Mouse (Mus musculus): ENCODE measurements around the gene Adarb2. TPM values are rescaled to one million over a fixed set of nuclear protein-coding genes. Genes with fewer than 3 reads are reported as not detected.

Adarb2 gene
- total RNA-seq, 1 experiment from 2014 or later, result not detected

DNA sequence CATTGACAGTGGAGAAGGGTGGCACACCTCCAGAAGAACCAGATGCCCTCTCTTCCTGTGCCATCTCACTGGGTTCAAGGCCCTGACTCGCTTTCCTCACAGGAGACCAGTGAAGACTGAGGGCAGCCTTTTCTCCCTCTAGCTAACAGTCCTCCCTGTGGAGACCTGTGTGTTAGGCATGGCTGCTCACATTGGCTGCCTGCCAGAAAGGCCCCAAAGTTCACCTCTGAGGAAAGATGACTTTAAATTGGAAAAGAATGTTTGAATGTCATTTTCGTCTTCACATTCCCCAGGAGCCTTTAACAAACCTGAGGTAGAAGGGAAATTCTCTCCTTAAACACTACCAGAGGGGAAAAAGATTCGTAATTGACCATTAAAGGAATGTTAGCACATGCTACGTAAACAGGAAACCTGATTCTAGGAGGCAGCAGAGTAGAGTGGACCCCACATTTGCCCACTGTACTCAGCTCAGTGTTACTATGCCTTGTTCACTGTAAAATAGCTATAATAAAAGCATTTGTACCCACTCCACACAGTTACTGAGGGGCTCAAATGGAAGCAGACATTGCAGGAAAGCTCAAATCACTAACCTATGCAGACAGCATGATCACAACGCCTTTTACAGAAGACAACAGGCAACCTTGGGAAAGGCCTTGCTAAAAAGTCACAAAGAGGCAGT is 285.2 kb downstream of the Adarb2 start:
- no peak for DNase-seq

DNA sequence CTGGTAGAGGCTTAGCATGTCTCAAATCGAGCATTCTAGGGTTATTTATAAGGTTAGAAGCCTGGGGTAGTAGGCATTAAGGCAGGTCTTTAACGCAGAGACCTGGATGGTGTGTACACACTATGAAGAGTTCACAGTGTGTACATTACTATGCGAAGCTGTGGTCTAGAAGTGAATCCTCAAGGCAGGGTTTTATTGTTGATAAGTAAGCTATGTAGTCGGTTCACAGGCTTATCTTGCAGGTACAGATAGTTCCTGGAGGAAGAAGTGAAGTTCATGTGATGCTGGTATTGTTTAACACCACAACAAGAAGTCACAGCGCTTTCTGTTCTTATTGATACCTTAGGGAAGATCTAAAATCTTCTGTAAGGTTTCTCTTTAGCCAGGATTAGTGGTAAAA is 290.7 kb downstream of the Adarb2 start:
- no peak for DNase-seq

DNA sequence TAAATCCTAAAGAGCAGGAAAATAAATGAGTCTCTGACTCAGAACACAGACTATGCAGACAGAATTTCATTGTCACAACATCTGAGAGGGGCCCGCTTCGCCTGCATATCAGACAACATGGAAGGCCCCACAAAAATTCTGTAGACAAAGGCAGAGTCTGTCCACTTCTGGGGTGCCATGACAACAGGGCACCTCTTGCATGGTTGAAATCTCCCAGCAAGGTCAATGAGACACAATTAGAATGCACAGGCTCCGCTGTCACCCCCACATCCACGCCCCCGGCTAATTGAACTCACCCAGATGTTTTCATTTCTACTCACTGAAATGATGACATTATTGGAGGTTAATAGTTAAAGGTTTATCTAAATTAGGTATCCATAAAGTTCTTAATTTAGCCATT is 296.9 kb downstream of the Adarb2 start:
- DNase-seq, result no peak

DNA sequence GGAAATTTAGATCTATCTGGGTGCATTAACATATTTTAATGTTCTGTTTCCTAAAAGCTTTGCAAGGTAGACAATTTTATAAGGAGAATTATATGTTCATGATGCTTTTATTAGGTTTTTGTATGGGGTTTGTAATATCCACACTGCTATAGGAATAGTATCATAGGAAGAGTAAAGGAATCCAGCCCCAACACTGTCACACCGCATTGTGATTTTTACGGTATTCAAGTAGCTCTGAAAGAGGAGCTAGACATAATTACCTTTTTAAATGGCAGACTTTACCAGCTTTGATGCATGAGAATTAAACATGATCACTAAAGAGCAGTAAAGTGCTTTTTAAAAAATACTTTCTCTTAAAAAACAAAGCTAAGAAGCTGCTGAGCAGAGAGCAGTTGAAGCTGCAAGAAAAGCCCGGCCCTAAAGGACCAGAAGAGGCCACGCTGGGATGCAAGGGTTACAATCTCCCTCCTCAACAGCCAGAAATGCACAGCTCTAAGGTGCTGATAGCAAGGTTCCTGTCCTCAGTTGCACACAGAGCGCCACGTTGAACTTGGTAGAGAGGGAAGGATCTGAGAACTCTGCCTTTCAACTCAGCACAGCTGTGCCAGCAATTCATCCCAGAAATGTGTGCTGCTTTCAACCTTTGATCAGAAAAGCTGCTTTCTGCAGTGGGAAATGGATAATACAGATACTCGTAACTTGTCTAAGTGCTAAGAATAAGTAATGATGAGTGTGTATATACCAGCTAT is 308.6 kb downstream of the Adarb2 start:
- no peak for DNase-seq

DNA sequence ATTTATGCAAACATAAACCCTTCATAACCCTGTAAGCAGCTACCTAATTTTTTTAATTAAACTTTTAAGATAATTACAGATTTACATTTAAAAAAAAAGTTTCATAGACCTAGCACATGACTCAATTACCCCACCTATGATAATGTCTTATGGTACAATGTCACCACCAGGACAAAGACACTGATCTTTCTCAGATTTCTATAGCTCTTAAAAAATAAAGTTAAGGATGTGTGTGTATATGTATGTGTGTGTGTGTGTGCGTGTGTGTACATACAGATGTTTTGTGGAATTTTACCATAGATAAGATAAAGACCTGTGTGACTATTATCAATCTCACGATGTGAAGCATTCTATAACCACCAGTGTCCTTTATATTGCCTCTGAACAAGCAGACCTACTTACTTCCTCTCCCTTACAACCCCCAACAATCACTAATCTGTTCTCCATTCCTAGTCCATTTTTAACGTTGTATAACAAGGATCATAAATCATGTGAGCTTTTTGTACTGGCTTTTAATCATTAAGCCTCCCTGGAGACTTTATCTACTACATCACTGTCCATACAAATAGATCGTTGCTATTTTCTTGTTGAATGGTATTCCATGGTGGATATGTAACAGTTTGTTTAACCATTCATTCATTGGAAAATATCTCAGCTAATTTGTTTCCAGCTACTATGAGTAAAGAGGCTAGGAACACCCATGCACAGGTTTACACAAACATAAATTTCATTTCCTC is 313.5 kb downstream of the Adarb2 start:
- no peak for DNase-seq

DNA sequence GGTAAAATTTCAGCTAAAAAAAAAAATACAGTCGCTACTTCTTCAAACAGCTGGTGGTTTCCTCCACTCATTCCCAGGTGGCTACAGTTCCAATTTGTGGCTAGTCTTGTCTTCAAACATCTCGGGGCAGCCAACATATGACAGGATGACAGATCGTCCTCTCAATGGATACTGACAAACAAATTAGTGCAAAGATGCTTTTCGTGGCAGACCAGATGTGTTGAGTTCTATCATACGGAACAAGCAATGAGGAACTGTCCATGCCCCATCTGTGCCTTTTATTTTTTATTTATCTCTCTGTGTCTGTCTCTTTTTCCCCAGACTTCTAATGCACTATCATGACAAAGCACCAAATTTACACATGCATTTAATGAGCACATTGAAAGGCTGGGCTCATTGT is 316.5 kb downstream of the Adarb2 start:
- DNase-seq, result no peak

DNA sequence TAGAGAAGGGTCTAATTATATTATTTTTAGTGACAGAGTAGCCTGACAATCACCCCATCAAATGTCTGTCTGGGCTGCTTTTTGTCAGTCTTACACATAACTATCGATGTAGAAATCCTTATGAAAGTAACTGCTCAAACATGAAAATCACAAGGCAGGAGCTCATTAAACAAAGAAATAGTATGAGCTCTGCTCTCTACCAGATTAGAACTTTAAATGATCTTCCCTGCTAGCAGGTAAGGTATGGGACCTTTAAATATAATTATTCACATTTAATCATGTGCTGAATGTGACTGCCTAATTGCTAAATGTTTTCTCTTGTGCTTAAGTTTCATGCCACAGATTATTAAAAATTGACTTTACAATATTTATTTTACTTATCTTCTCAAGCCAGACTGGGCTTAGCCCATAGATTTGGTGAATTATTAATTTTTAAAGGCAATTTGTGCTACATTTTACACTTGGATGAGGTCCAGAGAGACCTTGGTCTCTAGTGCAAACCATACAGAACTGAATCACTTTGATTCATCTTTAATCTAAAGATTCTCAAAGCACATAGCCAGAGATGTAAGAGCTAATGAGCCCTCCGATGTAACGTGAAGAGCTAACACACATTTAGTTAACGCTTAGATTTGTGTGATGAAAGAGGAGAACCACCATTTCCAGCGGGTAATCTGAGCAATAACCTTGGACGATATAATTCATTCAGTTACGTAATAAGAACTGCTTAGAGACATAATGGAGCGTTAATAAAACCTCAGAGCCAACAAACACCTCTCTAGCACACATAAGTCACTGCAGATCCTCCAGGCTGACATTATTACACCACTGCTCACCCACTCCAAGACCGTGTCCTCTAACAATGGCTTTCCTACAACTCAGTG is 323.3 kb downstream of the Adarb2 start:
- no peak for DNase-seq

DNA sequence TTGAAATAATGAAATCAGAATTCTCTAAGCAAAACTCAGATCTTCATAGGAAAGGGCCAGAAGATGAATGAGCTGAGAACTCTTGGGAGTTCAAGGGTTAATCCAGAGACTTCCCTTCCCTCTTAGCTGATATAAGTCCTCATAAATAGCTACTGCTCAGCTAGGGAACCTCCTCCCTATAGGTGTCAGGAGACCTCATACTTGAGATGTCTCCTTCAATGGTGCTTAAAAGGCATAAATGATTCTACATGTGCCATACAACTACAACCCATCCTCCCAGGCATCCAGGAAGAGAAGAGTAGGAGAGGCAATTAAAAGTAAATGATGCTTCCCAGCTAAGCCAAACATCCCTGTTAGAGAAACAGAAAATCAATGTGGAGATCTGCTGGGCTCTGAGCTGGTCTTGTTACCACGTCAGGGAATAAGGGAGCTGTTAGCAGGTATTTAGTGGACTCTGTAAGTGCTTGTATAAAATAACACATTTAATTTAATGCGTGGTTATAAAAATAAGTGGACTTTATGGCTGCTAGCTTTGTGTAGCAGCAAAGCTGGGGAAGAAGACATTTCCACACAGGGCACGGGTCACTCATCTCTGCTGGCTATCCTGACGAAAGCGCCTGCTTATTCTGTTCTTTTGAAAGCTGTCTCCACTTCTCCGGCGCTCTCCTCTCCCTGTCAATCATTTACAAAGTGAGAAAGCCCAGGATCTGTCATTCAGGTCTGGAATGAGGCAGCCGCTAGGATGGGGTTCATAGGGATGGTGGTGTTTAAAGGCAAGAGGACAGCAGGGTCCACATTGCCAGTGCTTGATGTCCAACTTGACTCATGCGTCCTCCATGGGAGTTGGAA is 331.8 kb downstream of the Adarb2 start:
- DNase-seq, result no peak

DNA sequence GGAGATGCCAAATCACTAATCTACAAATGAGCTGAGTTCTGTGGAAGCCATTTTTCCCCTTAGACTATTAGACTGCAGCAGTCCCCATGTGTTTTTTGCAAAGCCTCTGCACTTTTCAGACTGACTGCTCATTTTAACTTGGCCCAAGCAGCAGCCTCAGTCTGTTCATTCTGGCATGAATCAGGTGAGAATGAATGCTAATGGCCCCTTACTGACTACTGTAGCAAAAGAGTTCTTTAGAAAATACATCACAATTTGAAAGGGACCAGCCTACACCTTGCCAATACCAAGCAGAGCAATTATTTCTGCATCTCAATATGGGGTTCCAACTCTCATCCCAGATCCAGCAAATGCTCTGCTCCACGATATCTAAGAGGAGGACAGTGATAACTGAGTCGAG is 335.8 kb downstream of the Adarb2 start:
- DNase-seq, result no peak

DNA sequence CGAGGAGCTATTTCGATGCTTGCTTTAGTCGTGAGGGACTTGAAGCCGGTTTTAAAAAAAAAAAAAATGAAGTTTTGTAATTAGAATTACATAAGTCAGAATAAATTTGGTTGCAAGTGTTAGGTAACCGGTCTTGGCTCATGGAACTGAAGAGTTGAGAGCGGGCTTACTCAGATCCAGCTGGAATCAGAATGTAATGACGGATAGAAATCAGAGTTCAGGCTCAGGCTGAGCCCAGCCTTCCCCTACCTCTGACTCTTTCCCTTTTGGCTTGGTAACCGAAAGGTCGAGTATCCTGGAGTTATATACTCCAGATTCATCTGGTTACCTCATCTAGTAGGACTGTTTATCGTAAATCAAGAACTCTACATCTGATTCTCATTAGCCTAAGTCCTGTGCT is 336.2 kb downstream of the Adarb2 start:
- peak; percentile 19 for DNase-seq

DNA sequence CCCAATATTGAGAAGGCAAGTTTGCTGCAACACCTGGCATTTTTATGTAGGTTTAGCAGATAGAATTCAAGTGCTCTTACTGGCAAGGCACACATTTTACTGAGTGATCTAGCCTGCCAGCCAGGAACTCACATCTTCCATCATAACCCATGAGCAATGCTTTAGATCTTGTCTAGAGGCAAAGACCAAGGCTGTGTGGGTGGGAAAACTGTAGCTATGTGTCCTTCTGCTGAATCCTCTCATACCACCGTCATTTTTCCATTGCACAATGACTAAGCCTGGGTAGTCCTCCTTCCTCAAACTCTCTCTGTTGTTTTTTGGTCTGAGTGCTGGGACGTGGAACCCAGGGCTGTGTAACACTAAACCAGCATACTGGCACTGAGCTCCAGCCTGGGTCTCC is 340.0 kb downstream of the Adarb2 start:
- peak; percentile 12 for DNase-seq

DNA sequence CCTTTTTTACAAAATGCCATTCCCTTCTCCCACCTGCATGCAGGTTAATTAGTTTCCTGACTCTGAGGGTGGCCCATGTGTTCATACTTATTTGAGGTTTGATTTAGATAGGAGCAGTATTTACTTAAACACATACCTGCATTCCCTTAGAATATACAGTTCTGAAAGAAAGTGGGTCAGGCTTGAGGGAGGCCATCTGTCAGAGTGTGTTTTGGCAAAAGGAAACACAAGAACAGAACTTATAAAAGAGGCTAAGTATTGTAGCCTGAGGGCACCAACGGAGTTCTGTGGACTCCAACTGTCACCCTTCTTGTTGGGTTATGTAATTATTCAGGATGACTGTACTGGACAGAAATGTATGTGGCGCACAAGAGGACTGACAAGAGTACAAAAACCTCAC is 349.6 kb downstream of the Adarb2 start:
- DNase-seq, result no peak

DNA sequence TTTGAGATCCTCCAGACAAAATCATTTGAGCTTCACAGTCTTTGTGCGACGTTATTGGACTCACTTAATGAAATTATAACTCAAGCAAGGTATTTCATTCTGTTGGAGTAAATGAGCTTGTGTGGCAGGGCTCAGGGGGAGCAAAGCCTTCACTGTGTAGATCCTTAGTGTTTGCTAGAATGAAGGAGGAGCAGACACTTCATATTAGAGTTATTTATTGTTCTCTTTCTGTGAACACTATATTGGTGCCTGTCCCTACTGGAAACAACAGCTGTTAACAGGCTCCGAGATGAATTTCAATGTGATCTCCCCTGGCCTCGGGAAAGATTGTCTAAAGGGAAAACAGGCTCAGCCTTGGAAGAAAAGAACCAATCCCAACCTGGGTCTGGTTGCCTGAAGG is 355.1 kb downstream of the Adarb2 start:
- no peak for DNase-seq

DNA sequence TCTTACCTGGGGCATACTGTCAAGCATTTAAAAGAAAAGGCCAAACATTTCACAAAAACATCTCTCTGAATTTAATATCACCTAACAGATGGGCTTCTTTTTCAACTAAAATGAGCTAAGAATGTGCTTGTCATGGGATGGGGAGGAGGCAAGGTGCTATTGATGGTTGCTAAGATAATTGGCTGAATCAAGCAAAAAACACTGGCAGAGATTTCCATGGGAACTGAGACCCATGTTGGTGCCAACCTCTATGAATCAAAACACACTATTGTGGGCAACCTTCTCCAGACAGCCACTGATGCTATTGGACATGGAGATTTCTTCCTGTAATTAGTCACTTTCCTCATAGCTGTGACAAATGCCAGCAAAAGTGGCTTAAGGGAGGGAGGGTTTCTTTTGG is 357.8 kb downstream of the Adarb2 start:
- no peak for DNase-seq

DNA sequence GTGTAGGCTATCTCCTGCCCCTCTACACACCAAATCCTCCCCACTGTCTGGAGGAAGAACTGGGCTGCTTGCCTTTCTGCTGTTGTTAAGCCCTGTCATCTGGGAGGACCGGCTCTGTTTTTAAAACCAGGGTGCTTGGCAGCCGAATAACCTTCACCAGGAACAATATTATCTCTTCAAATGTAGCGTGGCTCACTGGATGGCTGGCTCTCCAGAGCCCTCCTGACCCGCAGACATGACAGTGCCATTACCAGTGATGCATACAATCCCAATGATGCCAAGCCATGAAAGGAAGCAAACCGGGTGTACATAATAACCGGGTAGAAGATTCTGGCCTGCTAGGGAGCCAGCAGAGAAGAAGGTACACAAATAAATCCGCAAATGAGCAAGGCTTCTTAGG is 360.5 kb downstream of the Adarb2 start:
- no peak for DNase-seq

DNA sequence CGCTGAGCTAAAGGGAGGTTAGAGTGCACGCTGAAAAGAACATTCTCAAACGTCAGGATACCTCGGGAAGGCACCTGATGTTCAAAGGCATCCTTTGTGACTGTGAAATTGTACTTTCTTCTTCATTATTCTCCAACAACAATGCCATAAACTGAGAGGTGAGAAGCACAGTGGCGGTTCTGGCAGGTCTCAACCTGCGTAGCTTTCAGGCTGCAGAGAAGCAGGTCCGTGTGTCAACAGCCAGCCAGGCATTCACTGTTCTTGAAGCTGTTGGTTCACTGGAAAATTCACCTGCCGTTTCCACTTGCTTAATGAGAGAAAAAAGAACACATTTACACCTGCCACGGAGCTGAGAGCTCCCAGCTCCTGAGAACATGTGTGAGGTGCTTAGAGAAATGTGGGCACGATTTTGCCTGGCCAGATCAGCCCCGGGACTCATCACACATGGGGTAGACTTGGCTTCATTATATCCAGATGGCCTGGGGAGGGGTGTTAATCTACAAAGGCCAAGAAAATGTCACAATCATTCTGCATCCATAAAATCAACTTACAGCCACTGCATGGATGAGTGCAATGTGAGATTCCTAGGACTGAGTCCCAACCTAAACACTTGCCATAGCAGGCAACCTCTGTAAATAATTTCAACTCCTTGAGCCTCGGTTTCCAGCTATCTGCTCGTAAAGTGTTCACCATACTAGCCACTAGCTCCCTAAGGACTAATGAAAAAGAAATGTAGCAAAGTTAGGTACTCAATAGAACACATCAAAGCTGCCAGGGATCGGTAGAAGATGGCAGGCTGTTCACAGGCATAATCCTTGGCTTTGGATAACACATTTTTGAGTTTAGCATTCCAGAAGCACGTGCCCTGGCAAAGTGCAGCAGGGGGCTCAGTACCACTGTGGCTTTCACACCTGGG is 364.7 kb downstream of the Adarb2 start:
- DNase-seq, result no peak

DNA sequence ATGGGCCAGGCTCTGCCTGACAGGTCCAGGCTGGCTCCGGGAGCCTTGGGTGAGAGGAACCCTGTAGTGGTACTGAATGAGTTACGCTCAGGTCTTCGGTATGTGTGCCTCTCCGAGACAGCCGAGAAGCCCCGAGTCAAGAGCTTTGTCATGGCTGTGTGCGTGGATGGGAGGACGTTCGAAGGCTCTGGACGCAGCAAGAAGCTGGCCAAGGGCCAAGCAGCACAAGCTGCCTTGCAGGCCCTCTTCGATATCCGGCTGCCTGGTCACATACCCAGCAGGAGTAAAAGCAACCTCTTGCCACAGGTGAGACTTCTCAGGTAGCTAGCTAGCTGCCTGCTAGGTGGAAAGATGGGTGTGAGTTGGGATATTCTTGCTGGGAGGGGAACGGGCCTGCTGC is 367.6 kb downstream of the Adarb2 start:
- no peak for DNase-seq

DNA sequence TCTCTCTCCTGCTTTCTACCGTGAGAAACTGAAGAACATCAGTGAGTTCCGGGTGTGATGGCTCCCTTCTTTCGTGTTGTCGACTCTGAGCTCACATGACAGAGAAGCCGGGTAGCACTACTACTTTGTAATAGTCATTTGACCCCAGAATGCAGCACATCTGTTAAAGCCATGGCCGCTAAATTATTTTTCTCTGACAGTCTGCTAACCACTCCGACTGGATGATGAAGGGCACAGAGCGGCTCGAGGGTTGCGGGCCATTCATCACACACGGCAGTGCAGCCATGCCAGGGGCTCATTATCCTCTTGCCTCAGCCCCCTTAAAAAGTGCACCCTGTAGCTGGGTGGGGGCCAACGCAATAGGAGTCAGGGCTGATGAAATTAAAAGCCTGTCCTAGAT is 371.2 kb downstream of the Adarb2 start:
- no peak for DNase-seq

DNA sequence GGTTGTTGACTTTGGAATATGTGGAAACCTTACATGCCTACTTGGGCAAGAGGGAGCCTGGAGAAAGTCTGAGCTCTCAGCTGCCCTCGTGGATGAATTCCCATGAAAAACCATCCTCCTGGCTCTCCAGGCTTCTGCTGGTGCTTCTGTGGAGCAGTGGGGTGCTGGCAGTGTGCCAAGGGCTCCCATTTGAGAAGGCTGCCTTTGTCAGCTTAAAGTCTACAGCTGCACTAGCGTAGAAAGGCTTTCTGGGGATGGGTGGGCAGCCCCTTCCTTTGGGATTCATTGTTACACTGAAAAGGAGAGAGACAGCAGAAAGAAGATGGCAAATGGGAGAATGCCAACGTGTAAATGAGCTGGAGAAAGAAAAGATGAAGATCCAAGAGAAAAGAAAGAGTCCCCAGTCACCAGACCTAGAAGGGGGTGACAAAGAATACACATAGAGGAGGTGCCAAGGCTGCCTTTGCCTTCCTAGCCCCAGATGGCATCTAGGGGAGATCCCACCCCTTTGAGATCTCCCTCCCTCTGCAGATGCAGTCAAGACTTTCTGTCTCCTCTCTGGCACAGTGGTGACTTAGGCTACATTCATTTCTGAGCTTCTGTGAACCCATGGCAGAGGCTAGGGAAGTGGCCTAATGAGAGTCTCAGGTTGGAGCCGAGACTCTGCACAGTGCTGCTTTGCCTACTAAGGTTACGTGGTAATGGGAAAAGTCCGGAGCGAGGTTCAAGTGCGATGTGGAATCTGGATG is 381.8 kb downstream of the Adarb2 start:
- no peak for DNase-seq

DNA sequence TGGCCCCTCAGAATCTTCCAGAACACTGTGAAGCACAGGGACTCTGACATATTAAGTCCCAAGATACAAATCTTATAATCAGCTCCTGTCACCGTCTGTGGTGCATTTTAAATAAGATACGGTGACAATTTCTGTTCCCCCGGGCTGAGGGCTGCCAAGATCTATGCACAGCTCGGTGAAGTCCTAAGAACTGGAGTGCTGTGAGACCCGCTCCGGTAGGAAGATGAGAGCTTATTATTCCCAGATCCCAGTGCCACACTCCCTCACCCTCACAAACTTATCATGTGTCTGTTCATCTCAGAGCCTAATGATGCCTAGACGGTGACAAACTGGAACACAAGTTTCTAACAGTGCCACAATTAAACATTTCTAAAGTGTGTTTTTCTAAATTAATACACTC is 384.8 kb downstream of the Adarb2 start:
- no peak for DNase-seq
